Mouse (Mus musculus): ENCODE results near the gene Mapk1ip1. TPM values are rescaled to one million over a fixed set of nuclear protein-coding genes. Genes with fewer than 3 reads are reported as not detected.

The Mapk1ip1 gene
- polyA plus RNA-seq (2015; fragmentation: Nextera tagmentation; extraction: Ambion mirVana) = 3.0 and 4.6 TPM in 2 replicates

DNA sequence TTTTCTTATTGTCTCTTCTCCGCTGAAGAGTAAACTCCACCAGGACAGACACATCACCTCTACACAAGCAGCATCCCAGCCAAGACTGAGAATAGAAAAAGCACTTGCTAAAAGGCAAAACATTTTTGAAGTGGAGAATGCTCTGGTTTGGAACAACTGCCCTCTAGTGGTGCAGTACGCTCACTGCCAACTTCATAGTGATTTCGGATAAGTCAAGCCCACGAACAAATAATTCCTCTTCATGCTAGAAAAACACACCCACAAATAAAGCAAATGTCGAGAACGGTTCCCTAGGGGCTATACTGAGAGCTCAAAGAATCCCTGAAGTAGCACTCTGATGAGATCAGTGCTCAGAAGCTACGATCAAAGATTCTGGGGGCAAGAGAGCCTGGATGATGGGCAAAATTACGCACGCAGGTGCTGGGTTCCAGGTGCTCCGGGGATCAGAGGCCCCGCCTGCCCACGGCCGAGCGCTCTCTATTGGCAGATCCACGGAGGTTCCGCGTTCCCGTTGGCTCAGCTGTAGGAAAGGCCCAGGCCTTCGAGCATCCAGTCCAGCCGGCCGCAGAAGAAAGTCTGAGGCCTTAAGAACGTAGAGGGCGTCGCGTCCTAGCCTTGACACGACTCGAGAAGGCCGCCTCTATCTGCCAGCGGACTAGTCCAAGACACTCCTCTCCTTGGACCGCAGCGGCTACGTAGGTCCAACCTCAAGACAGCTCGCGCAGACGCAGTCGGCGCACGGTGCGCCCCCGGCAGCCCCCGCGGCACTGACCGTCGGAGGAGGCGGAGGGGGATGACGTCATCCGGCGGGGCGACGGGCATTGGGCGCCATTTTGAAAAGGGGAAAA, at the start of gene Mapk1ip1, which contains the start of gene Ppp2r2d:
Gene Mapk1ip1, minus strand, starts transcription at position 730 of the 848 bp plus-strand sequence.
Gene Ppp2r2d, plus strand, starts transcription at position 536 of the 848 bp plus-strand sequence.
- H3K9ac ChIP-seq = peak within 1 kb of the TSS; percentile 97
- no peaks in the 10 kb centered on the region for H3K9me3 ChIP-seq (replicated peaks)
- H3K27ac ChIP-seq (replicated peaks) = peak within 1 kb of the TSS; percentile 96
- H3K4me2 ChIP-seq = peak within 1 kb of the TSS; percentile 96
- H3K27me3 ChIP-seq = no peaks in the 10 kb centered on the region
- H3K4me3 ChIP-seq (replicated peaks) = peak within 1 kb of the TSS; percentile 96
- peaks cover 15% of the 10 kb centered on the region for H3K36me3 ChIP-seq (replicated peaks)
- ATAC-seq (ENCODE audit: insufficient read depth) = peak; percentile 93
- H3K4me1 ChIP-seq (replicated peaks) = peaks cover 56% of the 10 kb centered on the region
- under 1% methylated on average over 51 of the region's 51 CpGs for WGBS (ENCODE audit: insufficient replicate concordance)

DNA sequence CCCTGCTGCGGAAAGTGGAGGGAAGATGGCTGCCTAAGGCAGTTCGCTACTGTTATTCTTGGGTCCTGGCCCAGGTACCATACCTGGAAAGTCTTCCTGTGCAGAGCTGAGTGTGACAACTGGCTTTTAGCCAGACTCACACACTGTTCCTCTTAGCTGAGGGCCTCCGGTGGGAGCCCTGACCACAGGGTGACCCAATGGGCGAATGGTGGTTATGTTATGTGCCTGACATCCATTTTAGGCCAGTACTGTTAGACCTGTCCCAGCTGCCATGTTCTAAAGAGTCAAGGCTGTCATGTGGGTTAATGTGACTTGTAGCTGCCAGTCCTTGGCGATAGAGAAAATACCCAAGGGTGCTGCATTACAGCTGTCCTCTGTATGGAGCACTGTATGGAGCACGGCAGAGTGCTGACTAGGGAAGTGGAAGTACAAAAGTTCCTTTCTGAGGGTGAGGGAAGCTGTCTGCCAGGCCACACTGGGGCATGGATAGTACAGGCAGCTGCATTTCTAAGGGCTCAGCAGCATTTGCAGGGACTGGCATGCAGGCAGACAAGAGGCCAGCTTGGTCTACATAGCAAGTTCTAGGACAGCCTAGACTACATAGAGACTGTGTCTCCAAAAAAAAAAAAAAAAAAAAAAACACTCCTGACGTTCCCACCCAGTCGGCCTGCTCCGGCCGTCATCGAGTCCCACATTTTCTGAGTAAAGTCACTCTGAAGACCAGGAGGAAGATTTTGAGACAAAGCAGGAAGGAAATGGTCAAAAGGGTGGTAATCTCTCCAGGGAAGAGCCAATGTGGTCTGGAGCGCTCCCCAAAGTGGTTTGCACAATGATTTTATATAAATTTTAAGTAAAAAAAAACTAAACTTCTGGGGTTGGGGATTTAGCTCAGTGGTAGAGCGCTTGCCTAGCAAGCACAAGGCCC, 39.6 kb upstream of the Mapk1ip1 start:
- ATAC-seq (ENCODE audit: insufficient read depth) = peak; percentile 28; the same call in 1 of the 2 replicates

DNA sequence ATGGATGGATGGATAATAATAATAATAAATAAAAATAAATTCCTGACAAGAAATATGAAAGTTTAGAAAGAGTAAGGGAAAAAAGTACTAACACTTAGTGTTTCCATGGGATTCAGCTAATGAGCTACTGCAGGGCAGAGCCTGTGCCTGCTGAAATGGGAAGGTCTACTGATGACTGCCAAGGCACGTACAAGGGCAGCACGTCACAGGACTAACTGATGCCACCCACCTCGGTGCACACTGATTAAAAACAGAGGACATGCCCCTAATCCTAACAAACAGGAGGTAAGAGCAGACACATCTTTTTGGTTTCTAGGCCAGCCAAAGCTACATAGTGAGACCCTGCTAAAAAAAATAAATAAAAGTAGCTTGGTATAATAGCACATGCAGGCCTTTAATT, 37.7 kb upstream of the Mapk1ip1 start:
- H3K27me3 ChIP-seq = no peaks in the 10 kb centered on the region
- peaks cover 55% of the 10 kb centered on the region for H3K36me3 ChIP-seq (replicated peaks)
- H3K4me1 ChIP-seq (replicated peaks) = no peaks in the 10 kb centered on the region
- no peak overlapping the region for H3K9ac ChIP-seq
- no peaks in the 10 kb centered on the region for H3K9me3 ChIP-seq (replicated peaks)
- no peak overlapping the region for H3K4me2 ChIP-seq
- H3K27ac ChIP-seq (replicated peaks) = no peak overlapping the region
- no peak for ATAC-seq (ENCODE audit: insufficient read depth)
- H3K4me3 ChIP-seq (replicated peaks) = no peak overlapping the region
- 84% methylated on average over 3 of the region's 3 CpGs for WGBS (ENCODE audit: insufficient replicate concordance)

More for the DNA sequence above, 39.6 kb upstream of the Mapk1ip1 start:
- Histone ChIP-seq H3K27me3 (no peaks in the 10 kb centered on the region), H3K9me3 (replicated peaks) (no peaks in the 10 kb centered on the region), H3K9ac (no peak overlapping the region), H3K4me1 (replicated peaks) (no peaks in the 10 kb centered on the region), H3K4me3 (replicated peaks) (no peak overlapping the region), H3K36me3 (replicated peaks) (peaks cover 36% of the 10 kb centered on the region), H3K27ac (replicated peaks) (no peak overlapping the region), H3K4me2 (no peak overlapping the region)
- WGBS (ENCODE audit: insufficient replicate concordance) = 67% methylated on average over 13 of the region's 13 CpGs

DNA sequence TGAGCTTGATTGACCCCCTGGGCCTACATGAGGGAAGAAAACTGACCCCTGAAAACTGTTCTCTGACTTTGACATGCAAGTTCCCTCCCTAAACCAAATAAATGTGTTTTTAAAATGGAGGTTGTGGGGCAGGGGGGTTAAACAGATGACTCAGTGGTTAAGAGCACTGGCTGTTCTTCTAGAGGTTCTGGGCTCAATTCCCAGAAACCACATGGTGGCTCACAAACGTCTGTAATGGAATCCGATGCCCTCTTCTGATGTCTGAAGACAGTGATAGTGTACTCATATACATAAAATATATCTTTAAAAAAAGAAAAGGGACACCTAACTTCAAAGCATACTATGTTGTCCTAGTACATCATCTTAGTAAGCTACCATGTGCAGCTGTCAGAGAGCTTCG, 29.0 kb upstream of the Mapk1ip1 start:
- Histone ChIP-seq H3K27me3 (no peaks in the 10 kb centered on the region), H3K9ac (no peak overlapping the region), H3K4me2 (no peak overlapping the region), H3K4me1 (replicated peaks) (0 out of 2 replicates have a peak, but pooled peaks cover 5% of the 10 kb centered on the region), H3K27ac (replicated peaks) (no peak overlapping the region), H3K4me3 (replicated peaks) (no peak overlapping the region), H3K36me3 (replicated peaks) (peaks cover 95% of the 10 kb centered on the region), H3K9me3 (replicated peaks) (no peaks in the 10 kb centered on the region)
- ATAC-seq (ENCODE audit: insufficient read depth) = no peak
- 77% methylated on average over 3 of the region's 3 CpGs for WGBS (ENCODE audit: insufficient replicate concordance)

DNA sequence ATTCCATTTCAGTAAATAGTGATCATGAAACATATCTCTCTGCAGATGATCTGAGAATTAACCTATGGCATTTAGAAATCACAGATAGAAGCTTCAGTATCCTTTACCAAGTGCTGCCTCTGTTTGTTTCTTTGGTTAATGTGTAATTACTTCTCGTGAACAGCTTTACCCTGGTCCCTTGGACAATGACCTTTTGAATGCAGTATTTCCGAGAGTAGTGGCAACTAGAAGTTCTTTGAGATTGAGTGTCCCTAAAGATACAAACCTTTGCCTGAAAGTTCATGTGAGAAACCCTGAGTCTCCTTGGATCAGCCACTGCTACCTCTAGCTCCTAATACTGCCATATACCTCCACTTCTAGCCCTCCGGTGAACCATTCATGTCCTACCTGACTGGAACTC, 26.9 kb upstream of the Mapk1ip1 start:
- peaks cover 90% of the 10 kb centered on the region for H3K36me3 ChIP-seq (replicated peaks)
- H3K4me3 ChIP-seq (replicated peaks) = no peak overlapping the region
- H3K4me2 ChIP-seq = no peak overlapping the region
- no peaks in the 10 kb centered on the region for H3K27me3 ChIP-seq
- 0 out of 2 replicates have a peak, but pooled peaks cover 5% of the 10 kb centered on the region for H3K4me1 ChIP-seq (replicated peaks)
- no peak for ATAC-seq (ENCODE audit: insufficient read depth)
- no peaks in the 10 kb centered on the region for H3K9me3 ChIP-seq (replicated peaks)
- no peak overlapping the region for H3K9ac ChIP-seq
- 77% methylated on average over 3 of the region's 3 CpGs for WGBS (ENCODE audit: insufficient replicate concordance)
- no peak overlapping the region for H3K27ac ChIP-seq (replicated peaks)

DNA sequence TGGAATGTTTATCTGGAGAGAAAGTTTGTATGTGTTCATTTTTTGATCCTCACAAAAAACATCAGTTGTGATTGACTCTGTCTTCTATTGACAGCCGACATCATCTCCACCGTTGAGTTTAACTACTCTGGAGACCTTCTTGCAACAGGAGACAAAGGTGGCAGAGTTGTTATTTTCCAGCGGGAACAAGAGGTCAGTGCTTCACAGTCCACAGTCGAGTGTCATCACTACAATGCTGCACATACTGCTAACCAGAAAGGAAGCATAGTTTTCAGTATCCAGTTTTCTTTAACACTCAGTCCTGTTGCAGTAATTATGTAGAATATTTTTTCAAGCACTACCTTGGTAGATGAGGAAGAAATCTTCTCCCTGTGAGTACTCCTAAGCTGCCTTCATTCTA, 22.2 kb upstream of the Mapk1ip1 start:
- no peaks in the 10 kb centered on the region for H3K27me3 ChIP-seq
- peaks cover 6% of the 10 kb centered on the region for H3K4me1 ChIP-seq (replicated peaks)
- H3K9ac ChIP-seq = no peak overlapping the region
- no peak overlapping the region for H3K4me2 ChIP-seq
- H3K36me3 ChIP-seq (replicated peaks) = peaks cover 44% of the 10 kb centered on the region
- no peak overlapping the region for H3K4me3 ChIP-seq (replicated peaks)
- ATAC-seq (ENCODE audit: insufficient read depth) = no peak
- WGBS (ENCODE audit: insufficient replicate concordance) = 75% methylated on average over 4 of the region's 4 CpGs
- no peaks in the 10 kb centered on the region for H3K9me3 ChIP-seq (replicated peaks)
- H3K27ac ChIP-seq (replicated peaks) = no peak overlapping the region

DNA sequence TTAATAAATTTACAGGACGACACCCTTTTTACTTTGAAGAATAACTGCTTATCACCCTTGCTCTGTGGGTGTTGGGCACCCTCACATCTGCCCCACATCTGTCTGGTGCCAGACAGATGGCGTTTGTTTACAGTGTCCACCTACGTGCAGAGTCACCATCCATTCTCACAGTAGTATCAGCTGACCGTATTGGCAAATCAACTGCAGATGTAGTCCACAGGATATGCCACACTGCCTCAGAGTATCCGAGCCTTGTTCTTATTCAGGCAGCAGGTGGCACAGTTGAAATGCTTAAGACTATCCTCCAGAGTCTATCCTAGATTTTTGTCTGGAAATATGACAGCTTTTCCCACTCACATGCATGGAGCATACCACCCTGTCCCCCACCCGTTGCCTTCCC, 21.2 kb upstream of the Mapk1ip1 start:
- peaks cover 6% of the 10 kb centered on the region for H3K4me1 ChIP-seq (replicated peaks)
- no peak overlapping the region for H3K4me3 ChIP-seq (replicated peaks)
- H3K4me2 ChIP-seq = no peak overlapping the region
- H3K36me3 ChIP-seq (replicated peaks) = peaks cover 42% of the 10 kb centered on the region
- no peaks in the 10 kb centered on the region for H3K9me3 ChIP-seq (replicated peaks)
- no peaks in the 10 kb centered on the region for H3K27me3 ChIP-seq
- ATAC-seq (ENCODE audit: insufficient read depth) = peak; percentile 52; the same call in 1 of the 2 replicates
- no peak overlapping the region for H3K9ac ChIP-seq
- H3K27ac ChIP-seq (replicated peaks) = no peak overlapping the region
- 60% methylated on average over 6 of the region's 6 CpGs for WGBS (ENCODE audit: insufficient replicate concordance)

DNA sequence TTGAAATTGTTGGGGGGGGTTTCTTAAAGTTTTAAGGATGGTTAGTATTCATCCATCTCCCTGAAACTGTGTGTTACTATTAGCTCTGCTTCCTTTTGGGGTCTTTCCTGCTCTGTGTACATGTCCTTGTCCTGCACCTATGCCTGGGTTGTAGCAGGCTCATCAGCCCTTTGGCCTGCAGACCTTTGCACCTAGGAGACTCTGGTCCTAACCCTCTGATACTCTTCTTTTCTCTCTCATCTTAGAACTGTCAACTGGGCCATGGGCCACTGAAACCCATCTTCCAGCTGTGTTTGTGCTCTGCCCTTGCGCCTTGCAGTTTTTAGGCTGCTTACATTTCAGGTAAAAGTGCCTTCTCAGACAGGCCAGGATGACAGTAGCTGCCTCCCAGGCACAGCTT, 18.7 kb upstream of the Mapk1ip1 start:
- peaks cover 22% of the 10 kb centered on the region for H3K36me3 ChIP-seq (replicated peaks)
- no peak overlapping the region for H3K27ac ChIP-seq (replicated peaks)
- WGBS (ENCODE audit: insufficient replicate concordance) = 84% methylated on average over 1 of the region's 1 CpGs
- ATAC-seq (ENCODE audit: insufficient read depth) = no peak
- H3K4me1 ChIP-seq (replicated peaks) = peaks cover 6% of the 10 kb centered on the region
- no peaks in the 10 kb centered on the region for H3K9me3 ChIP-seq (replicated peaks)
- no peak overlapping the region for H3K4me3 ChIP-seq (replicated peaks)
- H3K27me3 ChIP-seq = no peaks in the 10 kb centered on the region
- H3K9ac ChIP-seq = no peak overlapping the region
- no peak overlapping the region for H3K4me2 ChIP-seq

DNA sequence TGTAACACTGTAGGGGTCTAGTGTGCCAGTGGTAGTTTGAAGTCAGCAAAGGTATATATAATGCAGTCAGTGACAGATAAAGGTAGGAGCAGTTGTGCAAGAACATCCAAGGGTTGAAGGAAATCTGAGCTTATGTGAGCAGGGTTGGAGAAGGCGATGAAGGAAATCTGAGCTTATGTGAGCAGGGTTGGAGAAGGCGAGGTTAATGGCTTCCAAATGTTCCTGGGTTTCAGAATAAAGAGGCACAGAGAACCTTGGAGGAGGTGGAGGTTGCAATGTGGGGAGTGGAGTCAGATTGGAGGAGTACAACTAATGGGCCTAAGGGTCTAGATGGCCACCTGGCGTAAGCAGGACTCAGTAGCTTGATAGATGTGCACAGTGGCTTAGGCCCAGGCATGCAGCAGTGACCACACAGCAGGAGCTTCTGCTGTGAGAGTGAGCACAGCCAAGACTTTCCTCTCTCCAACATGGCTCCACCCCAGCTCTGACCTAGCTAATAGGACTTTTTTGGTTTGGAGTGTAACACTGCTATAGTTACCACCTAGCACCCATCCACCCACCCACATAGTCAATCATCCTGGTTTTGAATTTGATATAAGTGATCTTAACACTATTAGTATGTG, 18.0 kb upstream of the Mapk1ip1 start:
- H3K27me3 ChIP-seq = no peaks in the 10 kb centered on the region
- peaks cover 16% of the 10 kb centered on the region for H3K36me3 ChIP-seq (replicated peaks)
- WGBS (ENCODE audit: insufficient replicate concordance) = 72% methylated on average over 3 of the region's 3 CpGs
- no peak overlapping the region for H3K9ac ChIP-seq
- no peak overlapping the region for H3K4me2 ChIP-seq
- no peak overlapping the region for H3K4me3 ChIP-seq (replicated peaks)
- no peak overlapping the region for H3K27ac ChIP-seq (replicated peaks)
- ATAC-seq (ENCODE audit: insufficient read depth) = no peak
- H3K9me3 ChIP-seq (replicated peaks) = no peaks in the 10 kb centered on the region
- peaks cover 6% of the 10 kb centered on the region for H3K4me1 ChIP-seq (replicated peaks)

DNA sequence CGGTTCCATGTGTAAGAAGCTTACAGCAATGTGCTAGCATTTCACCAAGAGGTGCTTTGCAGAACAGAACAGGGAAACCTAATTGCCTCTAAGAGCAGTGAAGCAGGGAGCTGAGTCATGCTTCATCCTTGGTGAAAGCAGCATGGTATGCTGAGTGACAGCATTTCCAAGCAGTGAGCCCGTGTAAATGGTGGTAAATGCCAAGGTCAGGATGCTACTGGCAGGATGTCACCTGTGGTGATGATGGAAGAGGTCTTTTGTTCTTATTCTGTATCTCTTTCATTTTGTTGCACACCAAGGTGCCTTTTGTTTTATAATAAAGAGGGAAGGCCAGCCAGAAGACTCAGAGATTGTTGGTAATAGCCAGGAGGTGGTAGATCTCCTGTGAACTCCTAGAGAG, 10.6 kb upstream of the Mapk1ip1 start:
- no peak overlapping the region for H3K9ac ChIP-seq
- H3K4me3 ChIP-seq (replicated peaks) = no peak overlapping the region
- H3K27me3 ChIP-seq = no peaks in the 10 kb centered on the region
- H3K27ac ChIP-seq (replicated peaks) = no peak overlapping the region
- peaks cover 3% of the 10 kb centered on the region; the same call in 1 of the 2 replicates for H3K4me1 ChIP-seq (replicated peaks)
- H3K36me3 ChIP-seq (replicated peaks) = peaks cover 38% of the 10 kb centered on the region
- no peak for ATAC-seq (ENCODE audit: insufficient read depth)
- H3K9me3 ChIP-seq (replicated peaks) = no peaks in the 10 kb centered on the region
- 62% methylated on average over 2 of the region's 2 CpGs for WGBS (ENCODE audit: insufficient replicate concordance)
- H3K4me2 ChIP-seq = no peak overlapping the region
